Mouse (Mus musculus) yolk sac, embryonic 10.5 days (tissue): ENCODE measurements around the gene Gas2l2.

Experiments
- DNase-seq: peaks from one replicate; pipeline ENCODE4 v3.0.0-alpha.2; 2017; ENCODE audit warnings: low spot score

Gas2l2 gene

DNA sequence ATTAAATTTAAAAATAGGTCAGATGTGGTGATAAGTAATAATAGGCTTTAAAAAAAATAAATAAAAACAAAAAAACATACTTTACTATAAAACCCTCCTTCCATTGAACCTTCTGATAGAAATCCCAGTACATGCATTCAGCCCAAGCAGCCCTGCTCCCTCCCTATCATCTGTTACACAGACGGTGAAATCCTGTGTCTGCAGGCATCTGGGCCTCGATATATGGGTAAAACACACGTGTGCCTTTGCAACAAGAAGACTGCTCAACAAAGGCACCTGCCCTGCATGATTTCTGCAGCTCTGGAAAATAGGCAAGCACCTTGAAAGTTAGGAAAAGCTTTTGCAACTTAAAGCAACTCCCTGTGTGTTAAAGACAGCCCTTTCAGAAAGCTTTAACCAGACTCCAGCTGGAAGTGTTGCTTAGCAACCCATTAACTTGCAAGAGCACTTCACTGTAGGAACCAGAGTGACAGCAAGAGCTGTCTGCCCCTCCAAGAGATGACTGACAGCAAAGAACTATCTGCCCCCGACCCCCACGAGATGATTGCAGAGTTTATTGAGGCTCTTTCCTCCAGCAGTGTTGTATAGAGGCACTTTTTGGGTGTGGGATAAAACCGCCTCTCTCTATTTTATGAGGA, 34.3 kb downstream of the Gas2l2 start:
- no peak for DNase-seq

- no peak for DNase-seq
Measured at GRCm38 (mm10) chr11:83393062-83393461, 36.2 kb downstream of the Gas2l2 start.

DNA sequence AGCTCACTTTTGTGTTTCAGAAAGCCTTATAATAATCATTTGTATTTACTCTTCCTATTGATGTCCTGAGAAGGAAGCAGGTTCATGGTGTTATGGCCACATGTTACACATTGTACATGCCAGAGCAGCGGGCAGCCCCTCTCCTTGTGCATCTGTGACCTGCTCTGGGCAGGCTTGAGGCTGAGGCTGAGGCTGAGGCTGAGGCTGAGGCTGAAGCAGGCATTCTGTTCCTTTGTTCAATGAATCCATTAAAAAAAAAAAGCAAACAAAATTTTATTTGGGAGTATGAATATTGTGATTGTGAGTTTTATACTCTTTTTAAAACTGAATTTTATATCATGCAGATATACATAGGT, 45.7 kb downstream of the Gas2l2 start:
- no peak for DNase-seq

DNA sequence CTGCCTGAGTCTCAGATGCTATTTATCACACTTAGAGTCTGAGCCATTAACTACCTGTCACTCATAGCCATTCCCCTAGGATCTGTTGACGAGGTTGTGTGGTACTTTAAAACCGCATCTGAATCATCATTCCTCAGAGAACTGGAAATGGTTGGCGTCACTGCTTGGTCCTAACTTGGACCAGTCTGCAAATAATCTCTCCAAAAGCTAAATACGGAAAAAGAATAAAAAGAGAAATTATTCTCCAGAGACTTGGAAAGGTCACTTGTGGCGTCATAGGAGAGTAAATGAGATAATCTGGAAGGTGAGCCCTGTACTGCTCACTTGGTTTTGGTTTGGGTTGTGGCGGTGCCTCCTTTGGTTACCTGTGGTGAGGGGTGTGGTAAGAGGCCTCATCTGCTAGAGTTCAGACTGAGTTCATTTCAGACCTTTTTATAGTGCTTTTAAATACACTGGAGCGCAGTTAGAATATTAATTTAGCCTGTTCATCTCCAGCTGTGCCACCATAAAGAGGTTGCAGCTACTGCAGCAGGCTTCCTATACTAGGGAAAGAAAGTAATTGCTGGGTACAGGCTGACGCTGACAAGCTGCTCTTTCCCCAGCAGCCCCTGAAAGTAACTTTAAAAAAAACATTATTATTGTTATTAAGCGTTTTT, 46.3 kb downstream of the Gas2l2 start:
- DNase-seq, result no peak

DNA sequence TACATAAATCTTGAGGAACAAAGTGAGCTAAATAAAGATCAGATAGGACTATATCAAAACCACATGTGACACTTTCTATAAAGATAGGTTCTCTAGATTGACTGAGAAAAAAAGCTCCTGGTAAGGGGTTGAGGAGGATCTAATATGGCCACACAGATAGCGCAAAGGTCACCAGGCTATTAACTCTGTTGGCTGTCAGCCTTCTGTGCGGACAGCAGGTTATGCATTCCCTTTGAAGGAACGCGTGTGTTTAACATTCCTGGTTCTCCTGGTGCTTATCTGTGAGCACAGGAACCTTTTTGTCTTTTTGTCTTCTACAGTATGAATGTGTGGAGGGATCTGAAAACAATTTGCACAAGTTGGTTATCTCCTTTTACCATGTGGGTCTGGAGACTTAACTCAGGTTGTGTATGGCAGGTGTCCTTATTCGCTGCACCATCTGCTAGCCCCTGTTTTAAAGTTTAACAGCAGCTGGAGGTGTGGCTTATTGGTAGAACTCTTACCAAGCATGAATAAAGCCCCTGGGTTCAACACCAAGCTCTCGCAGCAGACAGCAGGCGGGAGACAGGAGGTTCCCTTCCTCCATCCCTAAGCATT, 49.4 kb downstream of the Gas2l2 start:
- DNase-seq, result peak; percentile 30
